In the genomic region with DNA sequence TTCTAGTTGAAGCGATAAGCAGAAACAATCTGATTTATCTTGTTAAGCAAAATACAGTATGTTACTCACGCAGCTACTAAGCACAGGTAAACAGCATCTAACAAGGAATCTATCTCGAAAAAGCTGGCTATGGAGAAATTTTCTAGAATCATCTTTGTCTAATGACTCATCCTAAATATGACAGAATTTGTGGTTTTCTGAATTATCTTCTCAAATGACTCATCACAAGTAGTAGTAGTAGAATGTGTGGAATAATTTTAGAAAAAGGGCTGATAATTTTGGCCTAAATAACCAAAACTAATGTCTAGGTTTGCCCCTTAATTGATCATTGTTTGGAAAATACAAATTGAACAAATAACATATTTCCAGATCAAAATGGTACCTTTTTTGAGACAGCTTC, we compare ENCODE assay signal across 32 mouse cellular contexts.
"Had no signal": no experiment of that assay in that cellular context is flagged by ENCODE, and none has a peak within 500 bp of the region (broad histone marks: within the 10 kb centered on the region; RNA-seq: fewer than 3 reads in every experiment).

No protein-coding gene starts in this region.

- H3K9ac ChIP-seq: limb, embryonic 12.5 days; limb, embryonic 13.5 days; limb, embryonic 15.5 days; liver, embryonic 12.5 days; liver, embryonic 13.5 days; liver, embryonic 14.5 days; liver, embryonic 15.5 days; liver, postnatal 0 days; lung, embryonic 14.5 days; lung, embryonic 15.5 days; midbrain, embryonic 12.5 days; midbrain, embryonic 13.5 days; midbrain, embryonic 15.5 days; neural tube, embryonic 12.5 days had no signal

- H3K9me3 ChIP-seq: limb, embryonic 10.5 days; limb, embryonic 12.5 days; limb, embryonic 13.5 days; limb, embryonic 15.5 days; liver, embryonic 12.5 days; liver, embryonic 13.5 days; liver, embryonic 15.5 days; lung, embryonic 15.5 days; megakaryocyte, embryonic 14.5 days; midbrain, embryonic 10.5 days; midbrain, embryonic 12.5 days; midbrain, embryonic 13.5 days; midbrain, embryonic 15.5 days; neural tube, embryonic 12.5 days had no signal

- H3K4me3 ChIP-seq: limb, embryonic 10.5 days; limb, embryonic 12.5 days; limb, embryonic 13.5 days; limb, embryonic 15.5 days; liver, embryonic 12.5 days; liver, embryonic 13.5 days; liver, embryonic 15.5 days; lung, embryonic 15.5 days; megakaryocyte, embryonic 14.5 days; midbrain, embryonic 10.5 days; midbrain, embryonic 12.5 days; midbrain, embryonic 13.5 days; midbrain, embryonic 15.5 days; myocyte; neural tube, embryonic 12.5 days had no signal

- H3K4me1 ChIP-seq: limb, embryonic 10.5 days; limb, embryonic 12.5 days; limb, embryonic 13.5 days; limb, embryonic 15.5 days; liver, embryonic 12.5 days; liver, embryonic 13.5 days; liver, embryonic 15.5 days; lung, embryonic 15.5 days; midbrain, embryonic 10.5 days; midbrain, embryonic 12.5 days; midbrain, embryonic 13.5 days; midbrain, embryonic 15.5 days; neural tube, embryonic 12.5 days had no signal

- H3K27ac ChIP-seq: limb, embryonic 10.5 days; limb, embryonic 12.5 days; limb, embryonic 13.5 days; limb, embryonic 15.5 days; liver, embryonic 12.5 days; liver, embryonic 13.5 days; liver, embryonic 14.5 days; liver, embryonic 15.5 days; lung, embryonic 15.5 days; macrophage; midbrain, embryonic 10.5 days; midbrain, embryonic 12.5 days; midbrain, embryonic 13.5 days; midbrain, embryonic 15.5 days; neural tube, embryonic 12.5 days had no signal

- ATAC-seq: liver, embryonic 12.5 days; liver, postnatal 0 days; lung, postnatal 0 days; midbrain, embryonic 13.5 days; midbrain, embryonic 15.5 days; midbrain, embryonic 16.5 days had no signal

- DNase-seq: left cerebral cortex, postnatal 4 days; liver; liver, embryonic 13.5 days; liver, postnatal 0 days; lung, adult 18-20 months; lung, adult 2 months; lung, embryonic 14.5 days; lung, postnatal 10 days; lung, postnatal 14 days; lung, postnatal 36 days; lung, postnatal 4 days; midbrain, embryonic 14.5 days had no signal

- H3K36me3 ChIP-seq: limb, embryonic 15.5 days; liver, embryonic 13.5 days; lung, embryonic 15.5 days; midbrain, embryonic 15.5 days; neural tube, embryonic 12.5 days had no signal

- H3K27me3 ChIP-seq: limb, embryonic 12.5 days; limb, embryonic 13.5 days; limb, embryonic 15.5 days; liver, embryonic 12.5 days; liver, embryonic 13.5 days; liver, embryonic 15.5 days; lung, embryonic 15.5 days; megakaryocyte, embryonic 14.5 days; midbrain, embryonic 12.5 days; midbrain, embryonic 13.5 days; midbrain, embryonic 15.5 days; neural tube, embryonic 12.5 days had no signal

- H3K4me2 ChIP-seq: limb, embryonic 12.5 days; limb, embryonic 13.5 days; limb, embryonic 15.5 days; liver, embryonic 11.5 days; liver, embryonic 12.5 days; liver, embryonic 13.5 days; liver, embryonic 15.5 days; lung, embryonic 14.5 days; lung, embryonic 15.5 days; midbrain, embryonic 11.5 days; midbrain, embryonic 12.5 days; midbrain, embryonic 13.5 days; midbrain, embryonic 15.5 days; neural tube, embryonic 12.5 days had no signal
